Mouse (Mus musculus) liver, postnatal 0 days (tissue): Measurements from ENCODE around the gene Cwc22.
"Not testable (repeated sequence)": the region's sequence is repeated elsewhere in the genome, so short reads cannot be mapped to it uniquely, and the experiment has no call there.

Experiments used
- CTCF ChIP-seq: sonication (generic); IDR thresholded peaks from 2 replicates; pipeline ENCODE4 v1.5.1; 2016; ENCODE audit warnings: antibody characterized with exemption, low read depth
- EP300 ChIP-seq: IDR thresholded peaks from 2 replicates; pipeline ENCODE4 v1.6.1; 2016; ENCODE audit warnings: antibody characterized with exemption, low read depth, mild to moderate bottlenecking

DNA sequence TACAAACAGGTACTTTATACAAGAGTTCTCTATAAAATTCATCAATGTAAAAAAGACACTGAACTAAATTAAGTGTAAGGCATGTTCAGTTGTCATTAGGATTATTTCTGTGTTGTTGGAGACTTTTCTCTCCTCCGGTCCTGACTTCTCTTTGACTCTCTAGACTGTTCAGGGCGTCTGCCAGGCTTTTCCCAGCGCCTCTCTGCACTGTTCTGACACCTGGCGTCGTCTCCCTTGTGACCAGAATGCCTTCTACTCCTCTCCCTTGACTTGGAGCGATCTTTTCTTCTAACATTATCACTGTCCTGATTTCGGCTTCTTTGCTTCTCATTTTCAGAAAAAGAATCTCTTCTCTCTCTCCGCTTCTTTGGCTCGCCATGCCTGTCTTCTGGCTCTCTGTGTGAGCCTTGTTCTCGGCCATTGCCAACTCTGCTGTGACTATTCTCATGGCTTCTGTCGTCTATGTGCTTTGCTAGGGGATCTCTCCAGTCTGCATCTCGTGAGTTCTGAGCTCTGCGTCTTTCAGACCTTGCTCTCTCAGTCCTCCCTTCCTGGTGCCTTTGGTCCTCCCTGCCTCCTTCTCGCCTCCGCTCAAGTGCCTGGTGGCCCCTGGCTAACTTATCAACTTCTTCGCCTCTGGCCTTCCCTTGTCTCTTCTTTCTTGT, 50.1 kb downstream of the Cwc22 start:
- TF ChIP-seq CTCF, EP300: not testable (repeated sequence)
